Mouse (Mus musculus): ENCODE measurements around the gene Inpp5b. TPM values are rescaled to one million over a fixed set of nuclear protein-coding genes. Genes with fewer than 3 reads are reported as not detected.

Inpp5b gene
- total and polyA plus RNA-seq, 3 experiments = 48.3 to 127 (median 119) TPM

DNA sequence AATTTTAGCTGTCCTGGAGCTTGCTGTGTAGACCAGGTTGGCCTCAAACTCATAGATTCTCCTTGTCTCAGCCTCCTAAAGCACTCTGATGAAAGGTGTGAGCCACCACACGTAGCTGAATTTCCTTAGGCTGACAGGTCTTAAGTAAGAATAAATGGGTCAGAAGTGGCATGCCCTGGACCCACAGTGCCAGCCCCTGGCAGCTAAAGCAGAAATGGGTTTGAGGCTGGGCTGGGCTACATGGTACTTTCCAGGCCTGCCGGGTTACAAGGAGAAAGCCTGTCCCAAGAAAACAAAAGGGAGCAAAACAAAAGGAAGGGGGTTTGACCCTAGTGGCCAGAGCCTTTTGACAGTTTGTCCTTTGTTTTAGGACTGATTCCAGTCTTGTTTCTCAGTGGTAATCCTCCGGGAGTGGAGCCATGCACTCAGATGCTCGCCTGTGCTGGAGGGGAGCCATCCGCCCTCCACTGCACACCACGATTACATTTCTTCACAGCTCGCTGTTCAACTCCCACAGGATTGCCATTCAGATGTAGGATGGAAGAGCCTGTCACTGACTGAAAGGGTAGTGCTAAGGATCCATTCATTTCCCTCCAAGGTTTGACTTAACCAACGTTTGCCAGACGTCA, 69.8 kb downstream of the Inpp5b start:
- TF ChIP-seq POLR2AphosphoS5 (IDR thresholded peaks at IDR 0.05; ENCODE audit: insufficient replicate concordance, low read depth, low read length) = no peak
- TF ChIP-seq GATA2 (IDR thresholded peaks at IDR 0.05; ENCODE audit: borderline replicate concordance, low read depth, low read length) = no peak
- TF ChIP-seq GATA1 (IDR thresholded peaks at IDR 0.05; ENCODE audit: borderline replicate concordance, low read length) = no peak
- no peak for TF ChIP-seq TAL1 (conservative IDR thresholded peaks at IDR 0.05; ENCODE audit: low read depth, low read length)
- TF ChIP-seq CTCF (IDR thresholded peaks at IDR 0.05; ENCODE audit: low read depth, low read length) = no peak
- Histone ChIP-seq H3K36me3 (replicated peaks) (peaks cover 91% of the 10 kb centered on the region), H3K4me1 (ENCODE audit: insufficient read depth, low read depth, low read length) (peaks cover 69% of the 10 kb centered on the region), H3K4me3 (ENCODE audit: low read depth, low read length) (no peak overlapping the region), H3K9me3 (replicated peaks) (no peaks in the 10 kb centered on the region), H3K27me3 (ENCODE audit: insufficient read depth, low read length) (no peaks in the 10 kb centered on the region)
- no peak for DNase-seq (ENCODE audit: low spot score)
- ATAC-seq (ENCODE audit: extremely low read depth, insufficient number of reproducible peaks, low FRiP score, poor library complexity, severe bottlenecking) = no peak

DNA sequence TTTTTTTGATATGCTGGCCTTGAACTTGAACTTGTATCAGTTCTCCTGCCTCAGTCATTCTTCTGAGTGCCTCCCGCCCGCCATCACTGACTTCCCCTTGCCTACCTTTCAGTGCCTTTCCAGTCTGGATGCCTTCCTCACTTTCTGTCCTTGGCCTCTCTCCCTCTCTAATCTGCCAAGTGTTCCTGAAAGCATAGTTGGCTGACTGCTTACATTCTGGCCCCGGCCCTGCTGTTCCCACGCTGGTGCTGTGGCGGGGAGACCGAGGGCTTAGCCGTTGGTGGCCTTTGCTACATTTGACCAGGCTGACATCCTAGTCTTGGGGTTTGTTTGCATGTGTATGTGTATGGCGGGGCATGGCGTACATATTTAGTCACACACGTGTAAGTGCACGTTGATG, 74.3 kb downstream of the Inpp5b start:
- DNase-seq (ENCODE audit: low spot score) = no peak
- ATAC-seq (ENCODE audit: extremely low read depth, insufficient number of reproducible peaks, low FRiP score, poor library complexity, severe bottlenecking) = no peak
- H3K9me3 ChIP-seq (replicated peaks) = no peaks in the 10 kb centered on the region
- TF ChIP-seq GATA2 (IDR thresholded peaks at IDR 0.05; ENCODE audit: borderline replicate concordance, low read depth, low read length) = no peak
- no peak for TF ChIP-seq GATA1 (IDR thresholded peaks at IDR 0.05; ENCODE audit: borderline replicate concordance, low read length)
- TF ChIP-seq POLR2AphosphoS5 (IDR thresholded peaks at IDR 0.05; ENCODE audit: insufficient replicate concordance, low read depth, low read length) = no peak
- no peak for TF ChIP-seq TAL1 (conservative IDR thresholded peaks at IDR 0.05; ENCODE audit: low read depth, low read length)
- no peak for TF ChIP-seq CTCF (IDR thresholded peaks at IDR 0.05; ENCODE audit: low read depth, low read length)
- no peak overlapping the region for H3K4me3 ChIP-seq (ENCODE audit: low read depth, low read length)
- H3K4me1 ChIP-seq (ENCODE audit: insufficient read depth, low read depth, low read length) = peaks cover 48% of the 10 kb centered on the region
- no peaks in the 10 kb centered on the region for H3K27me3 ChIP-seq (ENCODE audit: insufficient read depth, low read length)
- peaks cover 96% of the 10 kb centered on the region for H3K36me3 ChIP-seq (replicated peaks)

DNA sequence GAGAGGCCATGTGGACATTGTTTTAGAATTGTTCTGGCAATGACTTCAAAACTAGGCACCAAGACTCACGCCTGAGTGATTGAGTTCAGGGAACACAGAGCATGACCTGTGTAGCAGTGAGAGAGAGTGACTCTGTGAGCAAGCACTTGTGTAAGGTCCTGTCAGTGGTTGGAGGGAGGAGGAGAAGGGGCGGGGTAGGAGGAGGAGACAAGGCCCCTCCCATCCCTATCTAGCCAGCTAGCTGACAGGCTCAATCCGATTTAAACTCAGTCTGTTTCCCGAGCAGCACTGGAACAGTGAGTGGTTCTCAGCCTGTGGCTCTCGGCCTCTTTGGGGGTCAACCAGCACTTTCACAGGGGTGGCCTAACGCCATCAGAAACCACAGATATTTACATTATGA, 76.2 kb downstream of the Inpp5b start:
- peaks cover 34% of the 10 kb centered on the region for H3K4me1 ChIP-seq (ENCODE audit: insufficient read depth, low read depth, low read length)
- no peaks in the 10 kb centered on the region for H3K9me3 ChIP-seq (replicated peaks)
- peaks cover 97% of the 10 kb centered on the region for H3K36me3 ChIP-seq (replicated peaks)
- DNase-seq (ENCODE audit: low spot score) (peak; percentile 17), ATAC-seq (ENCODE audit: extremely low read depth, insufficient number of reproducible peaks, low FRiP score, poor library complexity, severe bottlenecking) (peak; percentile 93)
- H3K27me3 ChIP-seq (ENCODE audit: insufficient read depth, low read length) = no peaks in the 10 kb centered on the region
- TF ChIP-seq GATA2 (IDR thresholded peaks at IDR 0.05; ENCODE audit: borderline replicate concordance, low read depth, low read length) = no peak
- no peak for TF ChIP-seq POLR2AphosphoS5 (IDR thresholded peaks at IDR 0.05; ENCODE audit: insufficient replicate concordance, low read depth, low read length)
- TF ChIP-seq GATA1 (IDR thresholded peaks at IDR 0.05; ENCODE audit: borderline replicate concordance, low read length) = no peak
- TF ChIP-seq CTCF (IDR thresholded peaks at IDR 0.05; ENCODE audit: low read depth, low read length) = no peak
- TF ChIP-seq TAL1 (conservative IDR thresholded peaks at IDR 0.05; ENCODE audit: low read depth, low read length) = no peak
- H3K4me3 ChIP-seq (ENCODE audit: low read depth, low read length) = no peak overlapping the region

DNA sequence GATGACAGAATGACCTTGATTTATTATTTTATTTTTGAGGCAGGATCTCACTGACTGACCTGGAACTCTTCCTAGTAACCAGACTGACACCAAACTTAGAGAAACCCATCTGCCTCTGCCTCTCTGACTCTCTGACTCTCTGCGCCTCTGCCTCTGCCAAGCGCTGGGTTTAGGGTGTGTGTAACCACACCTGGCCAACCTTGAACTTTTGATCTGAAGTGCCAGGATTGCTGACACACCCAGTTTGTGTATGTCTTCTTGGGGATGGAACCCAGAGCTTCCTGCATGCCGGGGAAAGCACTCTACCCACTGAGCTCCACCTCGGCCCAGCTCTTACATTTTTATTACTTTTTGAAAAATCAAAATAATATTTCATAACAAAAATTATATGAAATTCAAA, 77.2 kb downstream of the Inpp5b start:
- DNase-seq (ENCODE audit: low spot score) (no peak), ATAC-seq (ENCODE audit: extremely low read depth, insufficient number of reproducible peaks, low FRiP score, poor library complexity, severe bottlenecking) (no peak)
- Histone ChIP-seq H3K4me3 (ENCODE audit: low read depth, low read length) (no peak overlapping the region), H3K36me3 (replicated peaks) (peaks cover 97% of the 10 kb centered on the region), H3K9me3 (replicated peaks) (no peaks in the 10 kb centered on the region), H3K27me3 (ENCODE audit: insufficient read depth, low read length) (no peaks in the 10 kb centered on the region), H3K4me1 (ENCODE audit: insufficient read depth, low read depth, low read length) (peaks cover 25% of the 10 kb centered on the region)
- TF ChIP-seq POLR2AphosphoS5 (IDR thresholded peaks at IDR 0.05; ENCODE audit: insufficient replicate concordance, low read depth, low read length) = no peak
- TF ChIP-seq CTCF (IDR thresholded peaks at IDR 0.05; ENCODE audit: low read depth, low read length) = no peak
- no peak for TF ChIP-seq TAL1 (conservative IDR thresholded peaks at IDR 0.05; ENCODE audit: low read depth, low read length)
- TF ChIP-seq GATA2 (IDR thresholded peaks at IDR 0.05; ENCODE audit: borderline replicate concordance, low read depth, low read length) = no peak
- no peak for TF ChIP-seq GATA1 (IDR thresholded peaks at IDR 0.05; ENCODE audit: borderline replicate concordance, low read length)

DNA sequence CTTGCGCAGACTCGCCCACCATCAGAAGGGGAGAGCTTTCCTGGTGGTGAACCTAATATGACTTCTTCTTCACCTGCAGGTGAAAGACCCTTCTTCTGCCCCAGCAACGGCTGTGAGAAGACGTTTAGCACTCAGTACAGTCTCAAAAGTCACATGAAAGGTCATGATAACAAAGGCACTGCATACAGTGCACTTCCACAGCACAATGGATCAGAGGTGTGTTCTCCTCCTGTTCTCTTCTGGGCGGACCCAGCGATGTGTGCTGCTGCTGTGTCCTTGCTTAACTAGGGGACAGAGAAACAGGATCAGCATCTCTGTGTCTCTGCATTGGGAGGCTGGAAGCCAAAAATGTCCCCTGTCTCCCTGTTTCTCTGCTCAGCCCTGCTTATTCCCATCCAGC, 83.3 kb downstream of the Inpp5b start:
- peaks cover 96% of the 10 kb centered on the region for H3K36me3 ChIP-seq (replicated peaks)
- ATAC-seq (ENCODE audit: extremely low read depth, insufficient number of reproducible peaks, low FRiP score, poor library complexity, severe bottlenecking) (no peak), DNase-seq (ENCODE audit: low spot score) (no peak)
- no peaks in the 10 kb centered on the region for H3K9me3 ChIP-seq (replicated peaks)
- H3K4me3 ChIP-seq (ENCODE audit: low read depth, low read length) = no peak overlapping the region
- no peaks in the 10 kb centered on the region for H3K4me1 ChIP-seq (ENCODE audit: insufficient read depth, low read depth, low read length)
- H3K27me3 ChIP-seq (ENCODE audit: insufficient read depth, low read length) = no peaks in the 10 kb centered on the region
- TF ChIP-seq CTCF (IDR thresholded peaks at IDR 0.05; ENCODE audit: low read depth, low read length) (no peak), POLR2AphosphoS5 (IDR thresholded peaks at IDR 0.05; ENCODE audit: insufficient replicate concordance, low read depth, low read length) (no peak), TAL1 (conservative IDR thresholded peaks at IDR 0.05; ENCODE audit: low read depth, low read length) (no peak), GATA2 (IDR thresholded peaks at IDR 0.05; ENCODE audit: borderline replicate concordance, low read depth, low read length) (no peak), GATA1 (IDR thresholded peaks at IDR 0.05; ENCODE audit: borderline replicate concordance, low read length) (no peak)

DNA sequence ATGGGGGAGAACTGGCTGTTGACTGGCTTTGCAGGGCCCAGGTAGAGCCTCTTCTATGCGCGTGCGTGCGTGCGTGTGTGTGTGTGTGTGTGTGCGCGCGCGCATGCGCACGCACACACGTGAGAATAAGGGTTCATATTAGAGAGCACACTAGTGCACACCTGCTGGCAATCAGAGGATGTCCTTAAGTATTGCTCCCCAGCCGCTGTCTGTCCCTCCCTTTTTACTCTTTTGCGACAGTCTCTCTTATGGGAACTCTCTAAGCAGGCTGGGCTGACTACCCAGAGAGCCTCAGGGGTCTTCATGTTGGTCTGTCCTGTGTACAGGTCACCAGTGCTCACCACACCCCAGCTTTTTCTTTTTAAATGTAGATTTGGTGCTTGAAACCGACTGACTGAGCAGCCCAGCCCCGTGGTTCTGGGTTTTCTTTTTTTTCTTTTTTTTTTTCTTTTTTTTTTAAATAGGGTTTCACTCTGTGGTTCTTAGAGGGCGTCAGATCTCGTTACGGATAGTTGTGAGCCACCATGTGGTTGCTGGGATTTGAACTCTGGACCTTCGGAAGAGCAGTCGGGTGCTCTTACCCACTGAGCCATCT, 83.8 kb downstream of the Inpp5b start:
- no peak for DNase-seq (ENCODE audit: low spot score)
- H3K36me3 ChIP-seq (replicated peaks) = peaks cover 96% of the 10 kb centered on the region

More for the DNA sequence above, 83.8 kb downstream of the Inpp5b start:
- Histone ChIP-seq H3K4me3 (ENCODE audit: low read depth, low read length) (no peak overlapping the region), H3K4me1 (ENCODE audit: insufficient read depth, low read depth, low read length) (no peaks in the 10 kb centered on the region), H3K27me3 (ENCODE audit: insufficient read depth, low read length) (no peaks in the 10 kb centered on the region), H3K9me3 (replicated peaks) (no peaks in the 10 kb centered on the region)
- ATAC-seq (ENCODE audit: extremely low read depth, insufficient number of reproducible peaks, low FRiP score, poor library complexity, severe bottlenecking) = no peak
- no peak for TF ChIP-seq GATA1 (IDR thresholded peaks at IDR 0.05; ENCODE audit: borderline replicate concordance, low read length)
- no peak for TF ChIP-seq POLR2AphosphoS5 (IDR thresholded peaks at IDR 0.05; ENCODE audit: insufficient replicate concordance, low read depth, low read length)
- no peak for TF ChIP-seq CTCF (IDR thresholded peaks at IDR 0.05; ENCODE audit: low read depth, low read length)
- no peak for TF ChIP-seq GATA2 (IDR thresholded peaks at IDR 0.05; ENCODE audit: borderline replicate concordance, low read depth, low read length)
